Mouse (Mus musculus): ENCODE data around the gene Polr3gl.
"Not testable (repeated sequence)": the region's sequence is repeated elsewhere in the genome, so short reads cannot be mapped to it uniquely, and the experiment has no call there.

Gene Polr3gl

DNA sequence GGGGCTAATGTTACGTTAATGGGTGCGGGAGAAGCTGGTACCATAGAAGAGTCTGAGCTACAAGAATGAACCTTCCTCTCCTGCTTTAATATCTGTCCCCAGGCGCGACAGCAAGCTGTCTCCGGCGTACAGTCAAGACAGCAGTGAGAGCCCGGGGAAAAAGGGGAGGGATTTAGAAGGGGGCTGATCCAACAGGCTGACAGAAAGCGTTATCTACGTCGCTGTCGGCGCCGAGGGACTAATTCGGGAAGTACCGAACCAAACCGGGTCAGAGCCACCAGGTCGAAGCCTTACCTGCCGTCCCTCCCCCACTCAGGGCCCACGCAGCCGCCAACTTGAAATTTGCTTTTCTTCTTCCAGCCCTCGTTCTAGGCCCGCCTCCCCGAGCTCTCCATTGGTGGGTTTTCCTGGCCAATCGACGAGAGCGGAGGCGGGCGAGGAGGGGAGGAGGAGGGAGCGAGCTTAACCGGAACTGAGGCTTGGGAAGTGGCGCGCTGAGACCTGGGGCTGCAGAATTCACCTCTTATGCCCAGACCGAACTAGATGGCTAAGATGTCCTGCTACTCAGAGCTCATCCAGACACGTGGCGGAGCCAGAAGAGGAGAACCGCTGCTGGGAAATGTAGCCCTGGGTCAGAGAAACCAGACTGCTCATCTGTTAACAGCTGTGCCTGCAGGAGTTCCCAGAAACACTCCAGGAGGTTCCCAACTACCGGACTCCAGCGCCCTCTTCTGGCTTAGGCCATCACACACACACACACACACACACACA, at the start of gene Polr3gl:
Gene Polr3gl (minus strand): TSS at position 392 of the 771 bp plus-strand sequence.
- DNase-seq (ENCODE audit: low spot score): peak; percentile 87

DNA sequence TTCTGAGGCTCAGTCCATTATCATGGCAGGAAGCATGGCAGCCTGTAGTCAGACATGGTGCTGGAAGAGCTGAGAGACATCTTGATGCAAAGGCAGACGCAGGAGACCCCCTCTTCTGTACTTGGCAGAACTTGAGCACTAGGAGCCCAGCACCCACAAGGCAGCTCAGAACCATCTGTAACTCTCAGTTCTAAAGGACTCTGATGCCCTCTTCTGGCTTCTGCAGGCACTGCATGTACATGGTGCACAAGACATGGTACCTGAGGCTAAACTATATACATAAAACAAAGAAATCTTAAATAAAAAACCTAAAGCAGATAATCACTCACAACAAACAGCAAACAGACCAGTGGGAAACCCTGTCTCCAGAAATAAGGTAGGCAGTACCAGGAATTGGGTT, 45.2 kb upstream of the Polr3gl start:
- DNase-seq (ENCODE audit: low spot score): peak; percentile 54

DNA sequence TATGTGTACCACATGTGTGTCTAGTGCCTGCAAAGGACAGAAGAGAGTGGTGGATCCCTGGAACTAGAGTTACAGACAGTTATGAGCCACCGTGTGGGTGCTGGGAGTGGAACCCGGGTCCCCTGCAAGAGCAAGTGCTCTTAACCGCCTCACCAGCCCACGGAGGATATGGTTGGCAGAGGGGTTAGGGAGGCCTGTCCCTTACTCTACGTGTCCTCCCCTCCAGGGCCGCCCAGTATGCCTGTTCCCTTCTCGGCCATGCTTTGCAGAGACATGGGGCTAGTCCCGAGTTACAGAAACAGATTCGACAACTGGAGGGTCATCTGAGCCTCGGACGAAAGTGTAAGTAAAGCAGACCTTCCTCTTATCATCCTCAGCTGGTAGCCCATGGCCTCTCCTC, 42.5 kb upstream of the Polr3gl start:
- no peak for DNase-seq (ENCODE audit: low spot score)

DNA sequence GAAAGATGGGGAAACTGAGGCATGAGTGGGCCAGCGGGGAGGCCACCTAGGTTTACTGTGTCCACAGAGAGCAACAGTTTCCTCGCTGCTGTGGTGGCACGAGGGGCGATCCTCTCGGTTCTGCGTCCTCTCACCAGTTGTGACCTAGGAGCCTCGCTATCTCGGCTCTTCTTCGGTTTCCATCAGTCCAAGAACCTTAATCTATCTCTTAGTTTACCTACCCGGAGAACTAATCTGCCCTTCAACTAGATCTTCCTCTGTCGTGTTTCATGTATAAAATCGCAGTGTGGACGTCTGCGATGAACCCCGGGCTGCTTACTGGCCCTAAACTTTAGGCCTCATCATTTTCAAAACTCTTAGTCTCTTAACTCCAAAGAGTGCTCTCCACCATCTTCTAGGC, 41.9 kb upstream of the Polr3gl start:
- no peak for DNase-seq (ENCODE audit: low spot score)

DNA sequence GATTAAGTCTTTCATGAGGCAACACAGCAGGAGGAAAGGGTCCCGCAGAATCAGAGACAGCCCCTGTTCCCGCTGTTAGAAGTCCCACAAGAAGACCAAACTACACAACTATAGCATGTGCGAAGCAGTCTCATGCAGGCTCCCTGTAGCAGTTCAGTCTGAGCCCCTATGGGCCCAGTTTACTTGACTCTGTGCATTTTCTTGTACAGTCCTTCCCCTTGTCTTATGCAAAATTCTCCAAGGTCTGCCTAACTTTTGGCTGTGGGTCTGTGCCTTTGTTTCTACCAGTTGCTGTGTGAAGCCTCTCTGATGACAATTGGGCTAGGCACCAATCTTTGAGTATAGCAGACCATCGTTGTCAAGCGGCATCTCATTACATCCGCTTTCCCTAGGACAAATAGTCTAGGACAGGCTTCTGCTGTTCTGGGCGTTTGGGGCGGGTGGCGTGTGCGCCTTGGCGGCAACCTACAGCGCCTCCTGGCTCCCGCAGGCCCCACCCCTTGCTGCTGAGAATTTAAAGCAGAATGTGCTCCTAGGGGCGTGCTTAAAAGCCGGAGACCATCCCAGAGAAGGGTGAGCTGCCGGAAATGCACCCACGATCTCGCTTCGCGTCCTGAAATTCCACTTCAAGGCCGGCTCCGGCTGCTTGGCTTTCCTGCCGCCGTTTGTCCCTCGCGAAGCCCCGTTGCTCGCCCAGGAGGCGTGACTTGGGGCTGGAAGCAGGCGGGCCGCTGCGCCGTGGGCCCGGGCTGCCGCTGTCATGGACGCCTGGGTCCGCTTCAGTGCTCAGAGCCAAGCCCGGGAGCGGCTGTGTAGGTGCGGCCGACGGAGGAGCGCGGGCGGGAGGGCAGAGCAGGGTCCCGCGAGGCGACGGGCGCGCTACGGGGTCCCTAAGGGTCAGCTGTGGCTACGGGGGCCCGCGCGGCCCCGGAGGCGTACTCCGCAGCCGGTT, 41.2 kb upstream of the Polr3gl start, which contains the start of the genes Pex11b and Gm42957:
Gene Pex11b (plus strand): TSS at position 449 of the 952 bp plus-strand sequence.
Gene Gm42957 (plus strand): TSS at position 547 of the 952 bp plus-strand sequence.
- DNase-seq (ENCODE audit: low spot score): peak; percentile 83

DNA sequence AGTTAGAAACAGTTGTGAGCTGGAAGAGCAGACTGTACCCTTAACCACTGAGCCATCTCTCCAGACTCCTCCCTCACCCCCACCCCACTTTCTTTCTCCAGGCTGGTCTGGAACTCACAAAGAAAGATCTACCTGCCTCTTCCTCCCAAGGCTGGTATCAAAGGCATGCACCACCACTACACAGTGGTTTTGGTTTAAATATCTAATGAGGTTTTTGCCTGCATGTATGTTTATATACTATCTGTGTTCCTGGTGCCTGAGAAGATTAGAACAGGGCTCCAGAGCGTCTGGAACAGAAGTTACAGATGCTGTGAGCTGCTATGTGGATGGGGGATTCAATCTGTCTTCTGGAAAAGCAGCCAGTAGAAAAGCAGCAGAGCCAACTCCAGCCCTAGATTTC, 40.0 kb upstream of the Polr3gl start:
- no peak for DNase-seq (ENCODE audit: low spot score)

DNA sequence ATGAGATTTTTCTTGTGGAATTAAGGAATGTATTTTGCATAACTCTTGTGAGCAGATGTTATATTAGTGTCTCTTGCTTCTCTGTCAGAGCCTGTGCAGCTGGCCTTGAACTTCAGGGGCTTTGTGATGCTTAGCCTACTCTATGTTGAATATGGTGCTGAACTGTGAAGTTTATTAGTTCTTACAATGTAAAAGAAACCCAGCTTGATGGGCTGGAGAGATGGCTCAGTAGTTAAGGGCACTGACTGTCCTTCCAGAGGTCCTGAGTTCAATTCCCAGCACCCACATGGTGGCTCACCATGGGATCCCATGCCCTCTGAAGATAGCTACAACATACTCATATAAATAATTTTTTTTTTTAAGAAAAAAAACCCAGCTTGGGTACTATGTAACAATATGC, 38.1 kb upstream of the Polr3gl start:
- no peak for DNase-seq (ENCODE audit: low spot score)

DNA sequence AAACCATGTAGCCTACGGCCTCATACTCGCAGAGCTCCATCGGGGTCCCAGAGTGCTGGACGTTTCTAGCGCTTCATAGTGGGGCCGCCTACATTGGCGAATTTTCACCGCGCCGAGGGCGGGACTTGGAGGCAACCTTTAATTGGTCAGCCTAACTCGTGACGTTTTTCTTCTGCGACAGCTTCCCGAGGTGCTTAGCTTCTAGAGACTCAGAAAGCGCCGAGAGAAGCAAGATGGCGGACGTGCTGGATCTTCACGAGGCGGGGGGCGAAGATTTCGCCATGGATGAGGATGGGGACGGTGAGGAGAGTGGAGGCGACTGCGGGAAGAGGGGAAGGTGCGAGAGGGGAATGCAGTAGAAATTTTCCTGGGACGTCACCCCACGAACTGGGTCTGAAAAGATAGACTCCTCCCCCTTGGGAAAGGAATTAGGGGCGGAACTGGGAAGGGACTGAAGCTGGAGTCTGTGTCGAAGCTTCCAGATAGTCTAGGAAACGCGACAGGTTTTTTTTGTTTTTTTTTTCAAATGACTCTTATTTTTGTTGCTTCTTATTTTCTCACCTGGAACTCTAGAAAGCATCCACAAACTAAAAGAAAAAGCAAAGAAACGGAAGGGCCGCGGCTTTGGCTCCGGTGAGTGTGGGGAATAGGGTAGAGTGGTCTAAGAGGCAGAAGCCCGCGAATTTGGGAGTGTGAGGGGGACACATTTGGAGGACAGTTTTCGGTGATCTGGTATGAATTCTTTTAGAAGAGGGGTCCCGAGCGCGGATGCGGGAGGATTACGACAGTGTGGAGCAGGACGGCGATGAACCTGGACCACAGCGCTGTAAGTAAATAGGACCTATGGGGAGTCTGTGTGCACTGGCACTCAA, 36.0 kb upstream of the Polr3gl start, which contains the start of gene Rbm8a:
Gene Rbm8a (plus strand): TSS at position 205 of the 872 bp plus-strand sequence.
- peak; percentile 93 for DNase-seq (ENCODE audit: low spot score)

DNA sequence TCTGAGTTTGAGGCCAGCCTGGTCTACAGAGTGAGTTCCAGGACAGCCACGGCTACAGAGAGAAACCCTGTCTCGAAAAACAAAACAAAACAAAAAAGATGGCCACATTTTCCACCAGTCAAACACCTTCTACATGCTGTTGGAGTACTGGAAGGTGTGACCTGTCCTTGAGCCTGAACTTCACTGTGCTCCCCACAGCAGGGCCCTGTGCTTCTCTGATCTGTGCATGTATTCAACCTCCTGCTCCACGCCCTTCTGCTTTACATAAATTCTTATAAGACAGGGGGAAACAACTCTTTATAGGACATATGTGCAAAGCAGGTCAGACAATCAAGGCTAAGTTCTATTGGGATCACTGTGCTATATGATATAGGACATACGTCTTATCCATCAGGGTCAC, 29.2 kb upstream of the Polr3gl start:
- DNase-seq (ENCODE audit: low spot score): no peak

DNA sequence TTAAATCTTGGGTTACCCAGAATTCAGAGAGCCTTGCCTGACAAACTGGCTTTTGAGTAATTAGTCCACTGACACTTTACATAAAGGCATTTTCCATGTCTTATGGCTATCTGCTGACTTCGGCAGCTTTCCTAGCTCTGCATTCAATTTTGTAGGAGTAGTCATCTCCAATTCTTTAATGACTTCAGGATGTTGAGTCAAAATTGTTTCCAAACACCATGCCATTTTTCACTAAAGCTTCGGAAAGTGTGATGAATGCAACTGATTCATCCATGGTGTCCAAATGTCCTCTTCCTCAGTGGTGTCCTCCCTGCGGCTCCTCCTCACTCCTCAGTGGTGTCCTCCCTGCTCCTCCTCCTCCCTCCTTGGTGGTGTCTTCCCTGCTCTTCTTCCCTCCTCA, 24.0 kb upstream of the Polr3gl start:
- no peak for DNase-seq (ENCODE audit: low spot score)

DNA sequence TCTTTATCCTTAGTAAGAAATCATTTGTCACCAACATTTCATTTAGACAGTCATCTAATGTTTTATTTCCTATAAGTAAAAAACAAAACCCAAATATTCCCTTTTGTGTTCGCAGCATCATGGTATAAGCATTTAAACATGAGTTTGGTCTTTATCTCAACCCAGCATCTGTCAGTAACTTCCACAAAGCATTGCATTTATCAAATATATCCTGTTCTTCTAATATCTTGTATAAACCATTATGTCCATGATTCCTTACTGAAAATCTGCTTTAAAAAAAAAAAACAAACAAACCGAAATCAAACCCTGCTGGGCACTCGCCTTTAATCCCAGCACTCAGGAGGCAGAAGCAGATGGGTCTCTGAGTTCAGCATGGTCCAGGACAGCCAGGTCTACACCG, 12.6 kb upstream of the Polr3gl start:
- DNase-seq (ENCODE audit: low spot score): no peak

DNA sequence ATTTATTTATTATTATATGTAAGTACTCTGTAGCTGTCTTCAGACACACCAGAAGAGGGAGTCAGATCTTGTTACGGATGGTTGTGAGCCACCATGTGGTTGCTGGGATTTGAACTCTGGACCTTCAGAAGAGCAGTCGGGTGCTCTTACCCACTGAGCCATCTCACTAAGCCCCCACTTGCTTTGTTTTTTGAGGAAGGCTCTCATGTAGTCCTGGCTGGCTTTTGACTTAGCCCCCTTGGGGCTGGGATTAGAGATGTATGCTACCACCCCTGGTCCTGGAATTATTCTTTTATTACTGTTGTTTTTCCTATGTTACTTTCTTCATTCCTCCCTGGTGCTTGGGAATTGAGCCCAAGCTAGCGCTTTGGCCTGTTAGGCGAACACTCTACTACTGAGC, 12.0 kb upstream of the Polr3gl start:
- not testable (repeated sequence) for DNase-seq (ENCODE audit: low spot score)

DNA sequence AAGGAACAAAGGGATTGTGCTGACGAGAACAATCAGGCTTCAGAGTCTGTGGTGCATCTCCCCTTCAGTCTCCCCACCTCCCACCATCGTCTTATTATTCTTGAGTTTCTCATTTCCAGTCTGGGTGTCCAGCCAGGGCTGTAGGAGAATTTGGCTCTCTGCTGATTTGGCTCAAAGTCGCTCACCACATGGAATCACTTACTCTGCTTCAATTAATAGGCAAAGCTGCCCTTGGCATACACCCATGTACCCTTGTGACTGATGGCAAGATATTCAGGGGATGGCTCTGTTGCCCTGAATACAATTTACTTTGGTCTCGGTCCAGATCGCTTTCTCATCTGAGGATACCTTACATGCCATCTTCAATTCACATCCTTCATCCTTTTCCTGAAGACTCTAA, 9.3 kb upstream of the Polr3gl start:
- no peak for DNase-seq (ENCODE audit: low spot score)

DNA sequence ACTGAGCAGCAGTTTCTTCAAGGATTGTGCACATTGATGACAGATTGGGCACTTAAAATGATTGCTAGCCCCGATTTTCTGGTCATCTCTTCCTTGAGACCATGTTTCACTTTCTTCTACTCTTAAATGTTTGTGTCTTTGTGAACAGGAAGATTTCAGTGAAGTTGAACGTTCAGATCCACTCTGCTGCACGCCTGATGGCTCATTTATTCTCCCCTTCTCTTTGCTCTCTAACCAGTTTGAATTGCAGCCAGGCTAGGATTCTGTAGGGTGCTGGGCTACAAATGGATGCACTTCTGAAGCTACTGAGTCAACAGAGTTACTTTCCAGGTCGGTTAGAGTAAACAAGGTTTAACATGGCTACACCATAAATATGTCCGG, 8.7 kb upstream of the Polr3gl start:
- no peak for DNase-seq (ENCODE audit: low spot score)

DNA sequence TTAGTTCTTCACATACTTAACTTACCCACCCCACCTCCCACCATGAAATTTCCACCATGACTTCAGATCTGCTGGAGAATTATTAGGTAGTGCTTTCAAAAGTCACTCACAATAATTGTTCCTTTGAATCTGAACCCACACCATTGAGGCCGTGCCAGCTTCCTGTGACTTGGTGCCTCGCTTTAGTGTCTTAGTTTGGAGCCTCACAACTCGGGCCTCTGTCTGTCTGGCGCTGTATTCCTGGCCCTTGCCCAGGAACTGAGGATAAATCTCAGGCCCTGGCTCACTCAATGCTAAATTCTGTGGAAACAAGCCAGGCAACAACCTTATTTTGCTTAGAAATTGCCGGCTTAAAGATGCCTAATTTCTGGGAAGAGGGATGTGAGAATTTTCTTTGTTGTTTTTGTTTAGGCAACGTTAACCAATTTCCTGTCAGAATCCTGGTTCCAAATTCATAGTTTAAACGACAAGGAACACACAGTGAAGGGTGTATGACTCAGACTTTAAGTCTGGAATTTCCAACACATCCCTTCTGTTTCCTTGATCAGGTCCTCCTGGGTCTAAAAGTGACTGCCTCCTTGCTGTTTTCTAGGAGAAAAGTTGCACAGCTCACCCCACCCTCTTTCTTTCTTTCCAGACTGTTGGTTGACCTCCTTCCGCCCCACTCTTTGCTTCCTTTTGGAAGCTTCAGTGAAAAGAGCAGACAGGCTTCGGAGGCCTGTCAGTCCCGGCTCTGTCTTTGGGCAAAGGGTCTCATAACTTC, 8.1 kb upstream of the Polr3gl start:
- DNase-seq (ENCODE audit: low spot score): no peak

DNA sequence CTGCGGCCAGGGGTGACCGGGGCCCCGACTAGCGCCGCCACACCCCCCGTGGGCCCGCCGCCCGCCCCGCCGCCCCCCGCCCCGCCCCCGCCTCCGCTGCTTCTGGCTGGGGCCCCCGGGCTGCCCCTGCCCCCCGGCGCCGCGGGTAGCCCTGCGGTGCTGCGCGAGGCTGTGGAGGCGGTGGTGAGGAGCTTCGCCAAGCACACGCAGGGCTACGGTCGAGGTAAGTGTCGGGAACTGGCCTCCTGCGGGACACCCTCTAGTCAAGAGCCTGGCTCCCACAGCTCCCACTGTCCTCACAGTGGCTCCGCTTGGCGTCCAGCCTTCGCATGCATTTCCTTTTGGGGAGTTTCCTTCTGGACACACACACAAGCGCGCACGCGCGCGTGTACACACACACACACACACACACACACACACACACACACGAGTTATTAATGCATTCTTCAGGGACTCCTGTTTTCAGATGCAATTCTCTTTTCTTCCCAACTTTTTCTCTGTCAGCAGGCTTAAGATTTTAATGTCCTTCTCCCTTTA, 7.3 kb upstream of the Polr3gl start:
- DNase-seq (ENCODE audit: low spot score): peak; percentile 26

DNA sequence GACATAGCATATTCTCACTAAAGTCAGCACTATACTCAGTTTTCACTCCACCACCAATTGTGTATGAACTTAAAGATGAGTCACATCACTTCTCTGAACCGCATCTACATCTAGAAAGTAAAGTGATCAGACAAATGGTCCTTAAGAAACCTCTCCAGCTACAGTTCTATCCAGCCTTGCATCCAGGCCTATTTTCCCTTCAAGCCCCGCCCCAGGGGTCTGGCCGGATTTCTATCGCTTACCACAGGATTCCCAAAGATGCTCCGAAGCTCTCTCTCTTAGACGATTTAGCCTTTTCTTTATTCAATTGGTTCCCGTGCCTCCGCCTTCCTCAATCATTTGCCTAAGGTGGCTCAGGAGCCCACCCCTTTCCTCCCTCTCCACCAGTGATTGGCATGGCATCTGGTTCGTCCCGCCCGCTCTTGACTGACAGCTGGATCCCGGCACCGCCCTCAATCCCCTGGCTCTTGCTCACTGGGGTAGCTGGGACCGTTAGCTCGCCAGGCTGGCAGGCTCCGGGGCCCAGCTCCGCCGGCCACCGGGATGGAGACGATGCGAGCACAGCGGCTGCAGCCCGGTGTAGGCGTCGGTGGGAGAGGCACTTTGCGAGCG, 6.8 kb upstream of the Polr3gl start, which contains the start of gene Lix1l:
Gene Lix1l (plus strand): TSS at position 511 of the 612 bp plus-strand sequence.
- DNase-seq (ENCODE audit: low spot score): peak; percentile 78

DNA sequence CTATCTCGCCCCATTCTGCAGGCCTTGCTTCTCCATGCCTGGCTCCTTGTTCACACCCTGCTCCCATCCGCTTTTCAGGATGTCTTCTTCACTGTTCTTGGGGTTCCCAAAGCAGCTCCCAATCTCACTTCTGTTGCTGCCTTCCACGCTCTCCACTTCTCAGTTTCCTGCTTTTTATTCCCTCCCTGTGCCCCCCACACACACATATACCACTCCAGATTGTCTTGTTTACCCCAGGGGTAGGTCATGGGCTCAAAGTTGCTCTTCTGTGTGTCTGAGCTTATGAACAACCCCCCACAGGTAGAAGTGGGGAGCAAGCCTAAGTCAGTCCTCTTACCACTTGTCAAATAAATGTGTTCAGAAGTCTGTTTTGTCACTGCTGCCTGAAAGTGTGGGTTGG, 5.4 kb upstream of the Polr3gl start:
- DNase-seq (ENCODE audit: low spot score): no peak

DNA sequence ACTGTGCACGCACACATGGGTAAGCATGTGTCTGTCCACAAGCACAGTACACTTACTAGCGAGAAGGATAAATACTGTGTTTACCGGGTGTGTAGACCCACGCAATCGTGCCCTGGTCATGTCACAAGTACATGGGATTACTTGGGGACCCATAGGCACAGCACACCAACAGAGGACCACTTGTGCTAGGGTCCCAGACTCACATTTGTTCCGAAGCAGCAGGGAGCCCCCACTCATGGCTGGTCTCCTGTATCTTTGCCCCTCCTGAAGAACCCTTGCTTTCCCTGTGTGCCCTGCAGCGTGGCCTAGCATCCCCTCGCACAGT, 5.0 kb upstream of the Polr3gl start:
- no peak for DNase-seq (ENCODE audit: low spot score)

Data from urinary bladder, postnatal 25 days (tissue).